Mouse (Mus musculus): Measurements from ENCODE around the gene Fbxl20.
A peak's percentile ranks its signal among the peaks of the same experiment; 100 is the strongest.

DNA sequence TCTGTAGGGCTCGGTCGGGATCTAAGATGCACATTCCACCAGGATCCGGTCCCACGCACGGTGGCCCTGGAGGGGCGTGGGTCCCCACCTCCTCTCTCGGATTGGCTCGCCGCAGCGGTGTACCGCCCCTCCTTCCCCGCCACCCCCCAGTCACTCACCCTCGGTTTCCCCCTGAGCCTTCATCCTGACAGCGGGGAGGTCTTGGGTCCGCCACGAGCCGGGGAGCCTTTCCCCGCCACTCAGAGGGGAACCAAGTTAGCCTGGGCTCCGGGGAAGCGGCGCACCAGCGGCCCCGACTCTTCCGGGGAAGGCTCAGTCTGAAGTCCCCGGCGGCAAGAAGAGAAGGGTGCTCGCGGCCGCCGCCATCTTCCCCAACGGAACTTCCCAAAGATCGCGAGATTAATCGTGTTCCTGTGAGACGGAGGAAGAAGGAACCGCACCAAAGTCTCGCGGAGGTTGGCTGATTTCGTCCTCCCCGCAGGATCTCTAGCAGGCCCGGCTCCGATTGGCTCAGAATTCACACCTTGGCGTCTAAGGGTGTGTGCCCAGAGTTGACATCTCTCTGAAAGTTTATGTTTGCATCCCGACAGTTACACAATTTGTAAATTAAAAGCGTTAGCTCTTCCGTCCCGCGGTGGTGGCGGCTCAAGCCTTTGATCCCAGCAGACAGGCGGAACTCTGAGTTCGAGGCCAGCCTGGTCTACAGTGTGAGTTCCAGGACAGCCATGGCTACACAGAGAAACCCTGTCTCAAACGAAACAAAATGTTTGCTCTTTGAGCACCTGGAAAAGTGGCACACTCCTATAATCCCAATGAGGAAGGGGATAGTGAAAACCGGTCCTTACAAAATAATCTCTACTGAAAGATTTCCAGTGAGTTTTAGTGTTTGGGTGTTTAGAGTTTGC lies 43.0 kb upstream of the Fbxl20 start, which contains the start of gene Med1:
- TF ChIP-seq CTCF (IDR thresholded peaks at IDR 0.05) = no peak
- peak; percentile 73 for TF ChIP-seq EP300 (IDR thresholded peaks at IDR 0.05)

All from lung, postnatal 0 days (tissue).